Mouse (Mus musculus): ENCODE results near the gene Meaf6. TPM values are rescaled to one million over a fixed set of nuclear protein-coding genes. Genes with fewer than 3 reads are reported as not detected.
A peak's percentile ranks its signal among the peaks of the same experiment; 100 is the strongest.

Gene Meaf6
- polyA plus RNA-seq, 1 experiment from 2014 or later, result 49.3 TPM

- H3K4me1 ChIP-seq, result peaks cover 7% of the 10 kb centered on the region
- no peak overlapping the region for H3K4me3 ChIP-seq
- no peak overlapping the region for H3K4me2 ChIP-seq
- no peak overlapping the region for H3K27ac ChIP-seq
- H3K36me3 ChIP-seq, result no peaks in the 10 kb centered on the region
- H3K9ac ChIP-seq, result no peak overlapping the region
- H3K27me3 ChIP-seq, result no peaks in the 10 kb centered on the region
- H3K9me3 ChIP-seq, result no peaks in the 10 kb centered on the region
- no peak for ATAC-seq (ENCODE audit: insufficient number of reproducible peaks, low FRiP score, low TSS enrichment, low read depth)
- 88% methylated on average over 6 of the region's 6 CpGs for WGBS
These were observed 67.5 kb downstream of the Meaf6 start for GRCm38 (mm10) chr4:125152469-125152868.

DNA sequence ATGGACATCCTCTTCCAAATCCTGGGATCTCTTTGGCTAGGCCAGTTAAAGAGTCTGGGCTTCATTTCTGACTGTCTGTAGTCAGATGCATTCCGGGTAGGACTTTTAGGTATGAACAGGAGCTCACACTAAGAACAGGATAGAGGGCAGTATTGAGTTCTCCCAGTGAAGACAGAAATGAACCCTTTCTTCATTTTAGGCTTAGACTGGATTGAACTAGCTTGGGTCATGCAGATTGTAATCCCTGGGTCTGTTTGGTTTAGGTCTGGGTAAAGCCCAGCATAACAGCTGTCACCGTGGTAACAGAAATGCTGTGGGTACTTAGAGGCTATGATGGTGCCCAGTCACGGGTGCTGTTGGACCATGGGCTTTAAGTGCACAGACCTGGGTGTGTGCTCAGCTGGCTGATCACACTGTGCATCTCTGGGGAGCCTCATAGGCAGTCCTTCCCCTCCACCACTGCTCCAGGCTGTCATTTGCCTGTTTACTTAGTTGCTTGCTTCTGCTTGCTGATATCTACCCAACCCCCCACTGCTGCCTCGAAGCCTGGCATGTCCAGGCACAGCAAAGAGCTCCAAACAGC is 68.8 kb downstream of the Meaf6 start:
- no peaks in the 10 kb centered on the region for H3K9me3 ChIP-seq
- H3K4me1 ChIP-seq, result peaks cover 7% of the 10 kb centered on the region
- H3K27me3 ChIP-seq, result 0 out of 2 replicates have a peak, but pooled peaks cover 1% of the 10 kb centered on the region
- no peaks in the 10 kb centered on the region for H3K36me3 ChIP-seq
- no peak overlapping the region for H3K4me3 ChIP-seq
- H3K4me2 ChIP-seq, result no peak overlapping the region
- no peak overlapping the region for H3K9ac ChIP-seq
- ATAC-seq (ENCODE audit: insufficient number of reproducible peaks, low FRiP score, low TSS enrichment, low read depth), result no peak
- WGBS, result 60% methylated on average over 4 of the region's 4 CpGs
- no peak overlapping the region for H3K27ac ChIP-seq

DNA sequence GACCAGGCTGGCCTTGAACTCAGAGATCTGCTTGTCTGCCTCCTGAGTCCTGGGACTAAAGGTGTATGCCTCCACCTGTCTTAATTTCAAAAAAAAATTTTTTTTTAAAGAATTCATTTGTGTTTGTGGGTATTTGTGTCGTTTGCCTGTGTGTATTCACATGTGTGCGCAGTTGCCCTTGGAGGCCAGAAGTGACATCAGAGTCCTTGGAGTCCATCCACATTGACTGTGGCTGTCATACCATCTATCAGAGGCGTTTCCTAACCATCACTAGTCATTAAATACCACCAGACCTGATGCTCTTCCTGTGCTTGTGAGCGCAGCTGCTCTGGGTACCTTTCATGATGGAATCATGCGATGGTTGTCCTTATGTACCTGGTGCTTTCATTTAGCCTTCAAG is 70.7 kb downstream of the Meaf6 start:
- 0 out of 2 replicates have a peak, but pooled peaks cover 6% of the 10 kb centered on the region for H3K27me3 ChIP-seq
- 0 out of 2 replicates have a peak, but pooled peaks cover 4% of the 10 kb centered on the region for H3K4me1 ChIP-seq
- H3K36me3 ChIP-seq, result no peaks in the 10 kb centered on the region
- no peak for ATAC-seq (ENCODE audit: insufficient number of reproducible peaks, low FRiP score, low TSS enrichment, low read depth)
- H3K9ac ChIP-seq, result no peak overlapping the region
- H3K9me3 ChIP-seq, result no peaks in the 10 kb centered on the region
- H3K4me3 ChIP-seq, result no peak overlapping the region
- no peak overlapping the region for H3K27ac ChIP-seq
- 85% methylated on average over 5 of the region's 5 CpGs for WGBS
- no peak overlapping the region for H3K4me2 ChIP-seq

- H3K9ac ChIP-seq, result no peak overlapping the region
- 0 out of 2 replicates have a peak, but pooled peaks cover 8% of the 10 kb centered on the region for H3K27me3 ChIP-seq
- H3K4me2 ChIP-seq, result no peak overlapping the region
- no peaks in the 10 kb centered on the region for H3K36me3 ChIP-seq
- no peaks in the 10 kb centered on the region for H3K9me3 ChIP-seq
- WGBS, result 45% methylated on average over 3 of the region's 3 CpGs
- ATAC-seq (ENCODE audit: insufficient number of reproducible peaks, low FRiP score, low TSS enrichment, low read depth), result no peak
- no peak overlapping the region for H3K4me3 ChIP-seq
- H3K4me1 ChIP-seq, result 0 out of 2 replicates have a peak, but pooled peaks cover 5% of the 10 kb centered on the region
- H3K27ac ChIP-seq, result no peak overlapping the region
These were observed 72.4 kb downstream of the Meaf6 start for GRCm38 (mm10) chr4:125157322-125157721.

DNA sequence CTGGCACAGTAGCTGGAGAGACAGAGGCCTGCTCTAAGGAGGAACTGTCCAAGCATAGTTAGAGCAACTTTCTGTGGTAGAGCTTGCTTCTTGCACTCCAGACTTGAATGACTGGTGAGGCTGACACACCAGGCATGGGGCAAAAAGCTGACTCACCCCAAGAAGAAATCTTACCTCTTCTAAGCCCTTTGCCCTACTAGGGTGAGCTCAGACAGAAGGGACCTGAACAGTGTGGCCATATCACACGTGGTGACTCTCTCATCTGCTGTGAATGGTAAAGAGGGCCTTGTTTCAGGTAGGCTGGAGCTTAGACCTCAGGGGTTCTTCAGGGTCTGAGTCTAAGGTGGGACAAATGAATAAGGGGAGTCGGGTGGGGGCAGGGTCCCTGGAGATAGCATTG is 73.1 kb downstream of the Meaf6 start:
- 83% methylated on average over 2 of the region's 2 CpGs for WGBS
- ATAC-seq (ENCODE audit: insufficient number of reproducible peaks, low FRiP score, low TSS enrichment, low read depth), result no peak
- no peak overlapping the region for H3K4me3 ChIP-seq

GRCm38 (mm10) chr4:125158581-125159317 is 73.8 kb downstream of the Meaf6 start:
- H3K27me3 ChIP-seq, result 0 out of 2 replicates have a peak, but pooled peaks cover 8% of the 10 kb centered on the region
- 0 out of 2 replicates have a peak, but pooled peaks cover 5% of the 10 kb centered on the region for H3K4me1 ChIP-seq
- no peak overlapping the region for H3K4me3 ChIP-seq
- no peak overlapping the region for H3K9ac ChIP-seq
- H3K27ac ChIP-seq, result no peak overlapping the region
- ATAC-seq (ENCODE audit: insufficient number of reproducible peaks, low FRiP score, low TSS enrichment, low read depth), result no peak
- WGBS, result 59% methylated on average over 20 of the region's 20 CpGs
- H3K4me2 ChIP-seq, result no peak overlapping the region
- H3K36me3 ChIP-seq, result no peaks in the 10 kb centered on the region
- no peaks in the 10 kb centered on the region for H3K9me3 ChIP-seq

More for the DNA sequence above, 73.1 kb downstream of the Meaf6 start:
- Histone ChIP-seq H3K36me3 (no peaks in the 10 kb centered on the region), H3K4me1 (0 out of 2 replicates have a peak, but pooled peaks cover 5% of the 10 kb centered on the region), H3K4me2 (no peak overlapping the region), H3K9me3 (no peaks in the 10 kb centered on the region), H3K27ac (no peak overlapping the region), H3K9ac (no peak overlapping the region), H3K27me3 (0 out of 2 replicates have a peak, but pooled peaks cover 8% of the 10 kb centered on the region)

- Histone ChIP-seq H3K4me3 (no peak overlapping the region), H3K9me3 (no peaks in the 10 kb centered on the region), H3K27me3 (0 out of 2 replicates have a peak, but pooled peaks cover 8% of the 10 kb centered on the region), H3K27ac (no peak overlapping the region), H3K36me3 (no peaks in the 10 kb centered on the region), H3K9ac (no peak overlapping the region), H3K4me1 (0 out of 2 replicates have a peak, but pooled peaks cover 5% of the 10 kb centered on the region), H3K4me2 (peak overlapping the region; percentile 28; the same call in 1 of the 2 replicates)
- 8% methylated on average over 19 of the region's 19 CpGs for WGBS
- ATAC-seq (ENCODE audit: insufficient number of reproducible peaks, low FRiP score, low TSS enrichment, low read depth), result no peak
These were observed 75.5 kb downstream of the Meaf6 start for GRCm38 (mm10) chr4:125160320-125160950.

- no peak overlapping the region for H3K27ac ChIP-seq
- H3K9ac ChIP-seq, result no peak overlapping the region
- H3K4me3 ChIP-seq, result no peak overlapping the region
- no peaks in the 10 kb centered on the region for H3K36me3 ChIP-seq
- WGBS, result 61% methylated on average over 10 of the region's 10 CpGs
- H3K9me3 ChIP-seq, result no peaks in the 10 kb centered on the region
- 0 out of 2 replicates have a peak, but pooled peaks cover 5% of the 10 kb centered on the region for H3K4me1 ChIP-seq
- ATAC-seq (ENCODE audit: insufficient number of reproducible peaks, low FRiP score, low TSS enrichment, low read depth), result no peak
- H3K4me2 ChIP-seq, result 0 out of 2 replicates have a peak overlapping the region, but pooled peaks have one; percentile 28
- H3K27me3 ChIP-seq, result 0 out of 2 replicates have a peak, but pooled peaks cover 8% of the 10 kb centered on the region
These were observed 76.0 kb downstream of the Meaf6 start for GRCm38 (mm10) chr4:125160951-125161331.

DNA sequence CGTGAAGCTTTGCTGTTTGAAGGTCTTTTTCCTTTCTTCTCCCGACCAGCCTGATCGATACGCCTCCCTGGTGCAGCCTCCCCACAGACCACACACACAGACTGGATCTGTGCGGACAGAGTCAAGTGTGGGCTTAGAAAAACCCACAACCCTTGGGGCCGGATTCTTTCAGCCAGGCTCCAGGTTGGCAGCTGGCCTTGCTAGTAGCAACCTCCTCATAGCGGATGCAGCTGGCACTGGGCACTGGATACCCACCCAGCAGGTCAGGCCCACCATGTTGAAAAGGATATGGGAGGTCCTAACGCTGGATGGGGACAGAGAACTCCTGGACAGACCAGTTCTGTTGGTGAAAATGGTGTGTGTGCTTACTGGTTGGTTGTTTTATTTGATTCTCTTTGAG is 76.5 kb downstream of the Meaf6 start:
- 43% methylated on average over 8 of the region's 8 CpGs for WGBS
- no peak overlapping the region for H3K27ac ChIP-seq
- H3K4me1 ChIP-seq, result 0 out of 2 replicates have a peak, but pooled peaks cover 5% of the 10 kb centered on the region
- 0 out of 2 replicates have a peak, but pooled peaks cover 8% of the 10 kb centered on the region for H3K27me3 ChIP-seq
- no peak for ATAC-seq (ENCODE audit: insufficient number of reproducible peaks, low FRiP score, low TSS enrichment, low read depth)
- no peak overlapping the region for H3K9ac ChIP-seq
- H3K4me3 ChIP-seq, result no peak overlapping the region
- no peaks in the 10 kb centered on the region for H3K36me3 ChIP-seq
- H3K9me3 ChIP-seq, result no peaks in the 10 kb centered on the region
- H3K4me2 ChIP-seq, result no peak overlapping the region

DNA sequence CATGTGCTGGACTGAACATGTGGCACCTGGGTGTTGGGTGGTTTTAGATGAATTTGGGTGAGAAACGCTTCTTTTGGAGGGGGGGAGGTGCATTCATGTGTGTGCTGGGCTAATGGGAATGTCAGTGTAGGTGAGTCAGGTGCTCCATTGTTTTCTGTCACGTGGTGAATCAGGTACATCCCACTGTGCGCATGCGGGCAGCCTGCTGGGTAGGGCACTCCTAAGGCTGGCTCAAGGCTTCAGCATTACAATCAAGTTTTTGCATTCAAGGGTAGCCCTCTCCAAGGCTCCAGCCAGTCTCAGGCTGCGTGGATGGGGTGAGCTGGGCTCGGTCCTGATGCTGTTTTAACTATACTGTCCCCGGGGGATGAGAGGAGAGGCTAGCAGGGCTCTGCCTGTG is 77.8 kb downstream of the Meaf6 start:
- H3K36me3 ChIP-seq, result no peaks in the 10 kb centered on the region
- ATAC-seq (ENCODE audit: insufficient number of reproducible peaks, low FRiP score, low TSS enrichment, low read depth), result no peak
- no peaks in the 10 kb centered on the region for H3K9me3 ChIP-seq
- H3K9ac ChIP-seq, result no peak overlapping the region
- 63% methylated on average over 7 of the region's 7 CpGs for WGBS
- no peak overlapping the region for H3K27ac ChIP-seq
- H3K27me3 ChIP-seq, result 0 out of 2 replicates have a peak, but pooled peaks cover 8% of the 10 kb centered on the region
- no peak overlapping the region for H3K4me2 ChIP-seq
- no peak overlapping the region for H3K4me3 ChIP-seq
- 0 out of 2 replicates have a peak, but pooled peaks cover 5% of the 10 kb centered on the region for H3K4me1 ChIP-seq

Measured in limb, embryonic 15.5 days (tissue).